Mouse (Mus musculus): ENCODE measurements at regions not wholly inside any gene's neighbourhood (a gene's known extent, or its start where the extent isn't known, plus 50 kb on each side); places are given as distances from the start of the nearest gene placed in this dataset.

DNA sequence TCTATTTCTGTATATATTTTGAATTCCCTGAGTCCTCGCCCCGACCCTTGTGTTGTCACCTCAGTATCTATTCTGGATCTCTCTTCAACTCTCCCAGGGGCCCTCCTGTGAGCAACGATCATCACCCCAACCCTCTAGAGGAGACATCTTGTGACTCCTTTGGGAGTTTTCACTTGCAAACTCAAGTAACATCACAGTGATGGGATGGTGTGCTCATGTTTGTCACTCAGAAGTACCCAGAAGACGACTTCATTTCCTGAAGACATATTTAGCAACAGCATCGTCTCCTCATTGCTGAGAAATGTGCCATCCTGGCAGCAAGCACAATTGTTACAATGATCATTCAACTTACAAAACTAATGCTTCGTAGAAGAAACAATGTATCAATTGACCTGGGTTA, 57.9 kb upstream of the Mbip start:
- no peak for DNase-seq (ENCODE audit: low read depth, low spot score)

DNA sequence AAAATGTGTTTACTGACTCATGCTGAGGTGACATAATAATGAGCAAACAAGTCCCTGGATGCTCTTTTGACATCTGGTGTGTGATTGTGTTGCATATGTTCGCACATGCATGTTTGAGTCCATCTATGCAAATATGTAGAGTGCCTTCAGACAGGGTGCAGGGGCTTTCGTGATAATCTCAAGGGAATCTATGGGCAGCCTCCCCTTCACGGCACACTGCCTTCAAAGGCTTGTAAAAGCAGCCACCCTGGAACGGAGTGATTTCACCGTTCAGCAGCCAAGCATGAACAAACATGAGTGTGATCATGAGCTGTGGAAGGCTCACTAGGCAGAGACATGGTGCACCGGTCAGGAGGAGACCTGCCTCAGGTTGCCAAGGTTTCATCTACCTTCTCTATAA, 57.1 kb upstream of the Mbip start:
- DNase-seq (ENCODE audit: low read depth, low spot score), result no peak

DNA sequence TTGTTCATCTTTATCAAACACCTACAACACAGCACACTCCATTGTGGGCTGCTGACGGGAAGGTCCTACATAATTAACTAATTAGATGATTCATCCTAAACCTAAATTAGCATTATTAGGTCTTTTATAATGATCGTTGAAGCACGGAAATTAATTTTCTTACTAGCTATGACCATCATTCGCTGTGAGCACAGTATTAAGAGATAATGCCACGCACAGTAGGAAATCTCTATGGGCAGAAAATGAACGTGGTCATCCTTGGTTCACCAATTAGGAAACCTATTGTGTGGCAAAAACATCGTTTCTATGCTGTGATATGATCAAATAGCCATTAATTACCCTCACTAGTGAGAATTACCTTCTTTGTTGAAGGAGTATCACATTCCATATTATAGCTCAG, 56.4 kb upstream of the Mbip start:
- DNase-seq (ENCODE audit: low read depth, low spot score), result no peak

Measured in mesoderm, embryonic 11.5 days (tissue).